In the genomic region with DNA sequence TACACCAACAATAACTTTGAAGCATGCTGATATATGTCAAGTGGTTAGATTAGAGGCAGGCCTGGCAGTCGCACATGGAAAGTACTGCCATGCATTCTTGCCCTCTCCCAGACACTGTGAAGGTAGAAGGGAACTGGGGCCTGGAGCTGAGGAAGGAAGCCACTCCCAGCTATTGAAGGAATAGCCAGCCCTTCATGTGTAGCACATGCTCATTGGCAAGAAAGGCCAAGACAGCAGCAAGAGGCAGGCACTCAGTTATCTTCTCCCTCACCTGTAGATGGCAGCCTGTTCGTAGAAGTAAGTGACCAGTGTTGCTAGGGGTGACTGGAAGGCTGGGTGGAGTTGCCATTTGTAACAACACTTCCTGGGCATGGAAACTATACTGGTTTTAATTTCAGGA, we compare ENCODE assay signal across 11 mouse cellular contexts.
A peak's percentile ranks its signal among the peaks of the same experiment; 100 is the strongest.
DNase-seq lines count a peak whose midpoint lies in the region; ATAC-seq and TF ChIP-seq lines count a peak whose summit lies in the region.
"Had no signal": no experiment of that assay in that cellular context is flagged by ENCODE, and none has a peak within 500 bp of the region (broad histone marks: within the 10 kb centered on the region; RNA-seq: fewer than 3 reads in every experiment).

No protein-coding gene starts in this region.

- TF ChIP-seq CTCF in stomach, postnatal 0 days (IDR thresholded peaks at IDR 0.05; ENCODE audit: low read depth): peak; percentile 72

- no peak overlapping the region for H3K4me3 ChIP-seq in midbrain, embryonic 11.5 days (ENCODE audit: low read depth, low read length)
- H3K4me3 ChIP-seq in midbrain, embryonic 13.5 days (replicated peaks): no peak overlapping the region
- H3K4me3 ChIP-seq in kidney, embryonic 14.5 days (ENCODE audit: low read length): no peak overlapping the region
- no peak overlapping the region for H3K4me3 ChIP-seq in stomach, postnatal 0 days (ENCODE audit: low read depth, low read length)
- H3K4me3 ChIP-seq: limb, embryonic 12.5 days had no signal

- no peaks in the 10 kb centered on the region; the same call in 1 of the 2 replicates for H3K9me3 ChIP-seq in midbrain, embryonic 11.5 days (ENCODE audit: control insufficient read depth, low read length)
- H3K9me3 ChIP-seq in midbrain, embryonic 13.5 days: no peaks in the 10 kb centered on the region
- no peaks in the 10 kb centered on the region for H3K9me3 ChIP-seq in kidney, embryonic 14.5 days (ENCODE audit: control insufficient read depth, low read length)
- no peaks in the 10 kb centered on the region for H3K9me3 ChIP-seq in stomach, postnatal 0 days (ENCODE audit: control insufficient read depth, low read length)
- H3K9me3 ChIP-seq: limb, embryonic 12.5 days had no signal

- ATAC-seq in CD4-positive, CD25-positive, alpha-beta regulatory T cell, adult 4 months: no peak
- peak; percentile 56 for ATAC-seq in midbrain, embryonic 11.5 days (ENCODE audit: low FRiP score)
- no peak for ATAC-seq in midbrain, embryonic 13.5 days
- ATAC-seq in kidney, embryonic 14.5 days (ENCODE audit: low FRiP score, low TSS enrichment): 0 out of 2 replicates have a peak, but pooled peaks have one; percentile 35
- peak; percentile 84 for ATAC-seq in stomach, postnatal 0 days (ENCODE audit: low FRiP score, low TSS enrichment)

- peak; percentile 12 for DNase-seq in CD4-positive, CD25-positive, alpha-beta regulatory T cell, adult 2 months (ENCODE audit: low read depth, low spot score)
- no peak for DNase-seq in midbrain, embryonic 11.5 days (ENCODE audit: low spot score, missing footprints)
- DNase-seq in stomach, postnatal 0 days (ENCODE audit: low spot score): peak; percentile 53
- DNase-seq in gastrocnemius, postnatal 36 days: no peak
- no peak for DNase-seq in thymus, postnatal 25 days
- DNase-seq: gastrocnemius, postnatal 25 days; thymus, postnatal 14 days had no signal

- intact Hi-C loops in gastrocnemius, postnatal 36 days (cut with DNase I): no loop called here

- H3K27me3 ChIP-seq in midbrain, embryonic 11.5 days (ENCODE audit: control insufficient read depth, insufficient read depth, low read length): peaks cover 13% of the 10 kb centered on the region
- H3K27me3 ChIP-seq in midbrain, embryonic 13.5 days: peaks cover 35% of the 10 kb centered on the region
- no peaks in the 10 kb centered on the region for H3K27me3 ChIP-seq in kidney, embryonic 14.5 days (ENCODE audit: control insufficient read depth, insufficient read depth, low read length)
- H3K27me3 ChIP-seq in stomach, postnatal 0 days (ENCODE audit: control insufficient read depth, insufficient read depth, low read length): no peaks in the 10 kb centered on the region
- H3K27me3 ChIP-seq: limb, embryonic 12.5 days had no signal

- H3K4me1 ChIP-seq in midbrain, embryonic 11.5 days (ENCODE audit: control insufficient read depth, insufficient read depth, low read length): peaks cover 25% of the 10 kb centered on the region
- H3K4me1 ChIP-seq in midbrain, embryonic 13.5 days (replicated peaks): peaks cover 34% of the 10 kb centered on the region
- no peaks in the 10 kb centered on the region for H3K4me1 ChIP-seq in kidney, embryonic 14.5 days (ENCODE audit: control insufficient read depth, insufficient read depth, low read length)
- H3K4me1 ChIP-seq in stomach, postnatal 0 days (replicated peaks; ENCODE audit: control insufficient read depth, insufficient read depth): no peaks in the 10 kb centered on the region
- H3K4me1 ChIP-seq: limb, embryonic 12.5 days had no signal

- no peak for TF ChIP-seq EP300 in stomach, postnatal 0 days (optimal IDR thresholded peaks at IDR 0.05)

- H3K4me2 ChIP-seq in midbrain, embryonic 11.5 days: no peak overlapping the region
- no peak overlapping the region for H3K4me2 ChIP-seq in midbrain, embryonic 13.5 days (replicated peaks)
- H3K4me2 ChIP-seq in kidney, embryonic 14.5 days (replicated peaks; ENCODE audit: low read depth, low read length): no peak overlapping the region
- no peak overlapping the region for H3K4me2 ChIP-seq in stomach, postnatal 0 days (replicated peaks; ENCODE audit: low read depth)
- H3K4me2 ChIP-seq: limb, embryonic 12.5 days had no signal

- no peaks in the 10 kb centered on the region for H3K36me3 ChIP-seq in midbrain, embryonic 11.5 days (ENCODE audit: control insufficient read depth, insufficient read depth, low read length)
- no peaks in the 10 kb centered on the region for H3K36me3 ChIP-seq in midbrain, embryonic 13.5 days
- H3K36me3 ChIP-seq in kidney, embryonic 14.5 days (ENCODE audit: control insufficient read depth, insufficient read depth, low read length): no peaks in the 10 kb centered on the region
- H3K36me3 ChIP-seq in stomach, postnatal 0 days (ENCODE audit: control insufficient read depth, insufficient read depth, low read length): no peaks in the 10 kb centered on the region
- H3K36me3 ChIP-seq: limb, embryonic 12.5 days had no signal

- no peak overlapping the region for H3K9ac ChIP-seq in midbrain, embryonic 11.5 days (ENCODE audit: low read length)
- H3K9ac ChIP-seq in midbrain, embryonic 13.5 days (replicated peaks): no peak overlapping the region
- no peak overlapping the region for H3K9ac ChIP-seq in kidney, embryonic 14.5 days (ENCODE audit: low read depth, low read length)
- H3K9ac ChIP-seq in stomach, postnatal 0 days (ENCODE audit: low read length): no peak overlapping the region
- H3K9ac ChIP-seq: limb, embryonic 12.5 days had no signal

- 0 out of 2 replicates have a peak overlapping the region, but pooled peaks have one; percentile 72 for H3K27ac ChIP-seq in midbrain, embryonic 11.5 days (ENCODE audit: low read depth, low read length)
- no peak overlapping the region for H3K27ac ChIP-seq in midbrain, embryonic 13.5 days
- no peak overlapping the region for H3K27ac ChIP-seq in kidney, embryonic 14.5 days (ENCODE audit: low read depth, low read length)
- no peak overlapping the region for H3K27ac ChIP-seq in stomach, postnatal 0 days (replicated peaks)
- H3K27ac ChIP-seq: limb, embryonic 12.5 days had no signal

- WGBS in midbrain, embryonic 11.5 days: 19% methylated on average over 2 of the region's 2 CpGs
- WGBS in midbrain, embryonic 13.5 days: 21% methylated on average over 2 of the region's 2 CpGs
- 52% methylated on average over 2 of the region's 2 CpGs for WGBS in kidney, embryonic 14.5 days
- 41% methylated on average over 2 of the region's 2 CpGs for WGBS in stomach, postnatal 0 days

Comparison
In these comparisons a context has a peak if more than half of its experiments do, and no peak if none do; other contexts are left out.
1. ATAC-seq: peak in midbrain, embryonic 11.5 days (single experiment), kidney, embryonic 14.5 days (single experiment) and stomach, postnatal 0 days (single experiment); none in CD4-positive, CD25-positive, alpha-beta regulatory T cell, adult 4 months (single experiment) and midbrain, embryonic 13.5 days (single experiment).
2. DNase-seq: peak in CD4-positive, CD25-positive, alpha-beta regulatory T cell, adult 2 months (single experiment) and stomach, postnatal 0 days (single experiment); none in midbrain, embryonic 11.5 days (single experiment), gastrocnemius, postnatal 36 days (0 of 2) and thymus, postnatal 25 days (single experiment).